Mouse (Mus musculus): ENCODE measurements around the gene Josd2. TPM values are rescaled to one million over a fixed set of nuclear protein-coding genes. Genes with fewer than 3 reads are reported as not detected.

Gene Josd2
- polyA plus RNA-seq, 1 experiment from 2014 or later, result 27.9 TPM

DNA sequence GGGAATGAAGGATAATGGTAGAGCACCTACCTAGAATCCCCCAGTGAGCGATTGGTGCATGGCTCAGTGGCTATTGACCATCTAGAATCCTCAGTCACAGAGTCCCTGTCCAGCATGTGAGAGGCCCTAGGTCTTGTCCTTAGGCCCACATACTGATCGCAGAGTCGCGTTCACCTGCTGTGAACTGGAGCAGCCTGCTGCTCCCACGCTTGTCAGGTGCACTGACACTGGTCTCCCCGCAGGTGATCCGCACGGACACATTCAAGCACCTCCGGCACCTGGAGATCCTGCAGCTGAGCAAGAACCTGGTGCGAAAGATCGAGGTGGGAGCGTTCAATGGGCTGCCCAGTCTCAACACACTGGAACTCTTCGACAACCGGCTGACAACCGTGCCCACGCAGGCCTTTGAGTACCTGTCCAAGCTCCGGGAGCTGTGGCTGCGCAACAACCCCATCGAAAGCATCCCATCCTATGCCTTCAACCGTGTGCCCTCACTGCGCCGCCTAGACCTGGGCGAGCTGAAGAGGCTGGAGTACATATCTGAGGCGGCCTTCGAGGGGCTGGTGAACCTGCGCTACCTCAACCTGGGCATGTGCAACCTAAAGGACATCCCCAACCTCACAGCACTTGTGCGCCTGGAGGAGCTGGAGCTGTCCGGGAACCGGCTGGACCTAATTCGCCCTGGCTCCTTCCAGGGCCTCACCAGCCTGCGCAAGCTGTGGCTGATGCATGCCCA lies 6.8 kb upstream of the Josd2 start:
- H3K27ac ChIP-seq (replicated peaks; ENCODE audit: low read depth, low read length), result no peak overlapping the region
- peaks cover 23% of the 10 kb centered on the region for H3K4me1 ChIP-seq (ENCODE audit: control insufficient read depth, insufficient read depth, low read length)
- DNase-seq, result no peak
- H3K4me2 ChIP-seq (ENCODE audit: low read length), result no peak overlapping the region
- WGBS, result 85% methylated on average over 31 of the region's 31 CpGs
- ATAC-seq (ENCODE audit: low FRiP score, low TSS enrichment), result no peak
- H3K9ac ChIP-seq (replicated peaks; ENCODE audit: low read length), result no peak overlapping the region
- no peak overlapping the region for H3K4me3 ChIP-seq (replicated peaks; ENCODE audit: low read depth, low read length)
- H3K36me3 ChIP-seq (ENCODE audit: control insufficient read depth, insufficient read depth, low read length), result peaks cover 84% of the 10 kb centered on the region
- no peaks in the 10 kb centered on the region for H3K9me3 ChIP-seq (ENCODE audit: control insufficient read depth, low read length)
- H3K27me3 ChIP-seq (ENCODE audit: control insufficient read depth, insufficient read depth, low read length), result no peaks in the 10 kb centered on the region

DNA sequence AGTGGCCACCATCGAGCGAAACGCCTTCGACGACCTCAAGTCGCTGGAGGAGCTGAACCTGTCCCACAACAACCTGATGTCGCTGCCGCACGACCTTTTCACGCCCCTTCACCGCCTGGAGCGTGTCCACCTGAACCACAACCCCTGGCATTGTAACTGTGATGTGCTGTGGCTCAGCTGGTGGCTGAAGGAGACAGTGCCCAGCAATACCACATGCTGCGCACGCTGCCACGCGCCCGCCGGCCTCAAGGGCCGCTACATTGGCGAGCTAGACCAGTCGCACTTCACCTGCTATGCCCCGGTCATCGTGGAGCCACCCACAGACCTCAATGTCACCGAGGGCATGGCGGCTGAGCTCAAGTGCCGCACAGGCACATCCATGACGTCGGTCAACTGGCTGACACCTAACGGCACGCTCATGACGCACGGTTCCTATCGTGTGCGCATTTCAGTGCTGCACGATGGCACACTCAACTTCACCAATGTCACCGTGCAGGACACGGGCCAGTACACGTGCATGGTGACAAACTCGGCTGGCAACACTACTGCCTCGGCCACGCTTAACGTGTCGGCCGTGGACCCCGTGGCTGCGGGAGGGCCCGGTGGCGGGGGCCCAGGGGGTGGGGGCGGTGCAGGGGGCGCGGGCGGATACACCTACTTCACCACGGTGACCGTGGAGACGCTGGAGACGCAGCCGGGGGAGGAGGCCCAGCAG lies 6.1 kb upstream of the Josd2 start:
- WGBS, result 79% methylated on average over 57 of the region's 57 CpGs
- H3K4me1 ChIP-seq (ENCODE audit: control insufficient read depth, insufficient read depth, low read length), result peaks cover 23% of the 10 kb centered on the region

DNA sequence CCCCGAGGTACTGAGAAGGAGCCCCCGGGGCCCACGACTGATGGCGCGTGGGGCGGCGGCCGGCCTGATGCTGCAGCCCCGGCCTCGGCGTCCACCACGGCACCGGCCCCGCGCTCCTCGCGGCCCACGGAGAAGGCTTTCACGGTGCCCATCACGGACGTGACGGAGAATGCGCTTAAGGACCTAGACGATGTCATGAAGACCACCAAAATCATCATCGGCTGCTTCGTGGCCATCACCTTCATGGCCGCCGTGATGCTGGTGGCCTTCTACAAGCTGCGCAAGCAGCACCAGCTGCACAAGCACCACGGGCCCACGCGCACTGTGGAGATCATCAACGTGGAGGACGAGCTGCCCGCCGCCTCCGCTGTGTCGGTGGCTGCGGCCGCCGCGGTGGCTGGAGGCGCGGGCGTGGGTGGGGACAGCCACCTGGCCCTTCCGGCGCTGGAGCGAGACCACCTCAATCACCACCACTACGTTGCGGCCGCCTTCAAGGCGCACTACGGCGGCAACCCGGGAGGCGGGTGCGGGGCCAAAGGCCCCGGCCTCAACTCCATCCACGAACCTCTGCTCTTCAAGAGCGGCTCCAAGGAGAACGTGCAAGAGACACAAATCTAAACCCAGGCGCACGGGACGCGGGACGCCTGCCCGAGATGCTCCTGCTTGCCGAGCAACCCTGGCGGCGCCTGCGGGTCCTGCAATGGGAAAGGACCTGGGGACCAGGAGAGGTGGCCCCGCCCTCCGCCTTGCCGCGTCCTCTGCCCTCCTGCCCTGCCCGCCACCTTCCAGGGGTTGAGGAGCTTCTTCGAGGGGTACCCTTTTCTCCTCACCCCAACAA lies 5.3 kb upstream of the Josd2 start:
- peaks cover 26% of the 10 kb centered on the region for H3K4me1 ChIP-seq (ENCODE audit: control insufficient read depth, insufficient read depth, low read length)
- peaks cover 72% of the 10 kb centered on the region for H3K36me3 ChIP-seq (ENCODE audit: control insufficient read depth, insufficient read depth, low read length)
- H3K27me3 ChIP-seq (ENCODE audit: control insufficient read depth, insufficient read depth, low read length), result no peaks in the 10 kb centered on the region
- H3K27ac ChIP-seq (replicated peaks; ENCODE audit: low read depth, low read length), result no peak overlapping the region
- WGBS, result 32% methylated on average over 77 of the region's 77 CpGs
- H3K4me2 ChIP-seq (ENCODE audit: low read length), result no peak overlapping the region
- no peak overlapping the region for H3K9ac ChIP-seq (replicated peaks; ENCODE audit: low read length)
- H3K9me3 ChIP-seq (ENCODE audit: control insufficient read depth, low read length), result no peaks in the 10 kb centered on the region
- no peak overlapping the region for H3K4me3 ChIP-seq (replicated peaks; ENCODE audit: low read depth, low read length)
- DNase-seq, result peak; percentile 60
- no peak for ATAC-seq (ENCODE audit: low FRiP score, low TSS enrichment)

More for the DNA sequence above, 6.1 kb upstream of the Josd2 start:
- ATAC-seq (ENCODE audit: low FRiP score, low TSS enrichment) (no peak), DNase-seq (no peak)
- Histone ChIP-seq H3K27ac (replicated peaks; ENCODE audit: low read depth, low read length) (no peak overlapping the region), H3K4me3 (replicated peaks; ENCODE audit: low read depth, low read length) (no peak overlapping the region), H3K9ac (replicated peaks; ENCODE audit: low read length) (no peak overlapping the region), H3K27me3 (ENCODE audit: control insufficient read depth, insufficient read depth, low read length) (no peaks in the 10 kb centered on the region), H3K36me3 (ENCODE audit: control insufficient read depth, insufficient read depth, low read length) (peaks cover 79% of the 10 kb centered on the region), H3K9me3 (ENCODE audit: control insufficient read depth, low read length) (no peaks in the 10 kb centered on the region), H3K4me2 (ENCODE audit: low read length) (no peak overlapping the region)

DNA sequence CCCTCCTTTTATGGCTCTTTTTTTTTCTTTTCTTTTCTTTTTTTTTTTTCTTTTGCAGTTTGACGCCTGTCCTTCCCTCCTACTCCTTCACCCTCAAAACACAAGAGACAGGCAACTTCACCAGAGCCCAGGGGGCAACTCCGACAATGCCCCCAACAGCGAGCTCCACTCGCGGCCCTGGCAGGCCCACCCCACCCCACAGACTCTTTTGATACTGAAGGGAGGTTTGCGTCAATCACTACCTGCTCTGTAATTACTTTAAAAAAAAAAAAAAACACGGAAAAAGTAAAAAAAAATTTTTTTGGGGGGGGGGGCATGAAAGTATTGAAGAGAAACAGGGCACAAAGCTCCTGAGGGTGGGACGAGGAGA lies 4.7 kb upstream of the Josd2 start:
- Histone ChIP-seq H3K36me3 (ENCODE audit: control insufficient read depth, insufficient read depth, low read length) (peaks cover 66% of the 10 kb centered on the region), H3K9me3 (ENCODE audit: control insufficient read depth, low read length) (no peaks in the 10 kb centered on the region), H3K27me3 (ENCODE audit: control insufficient read depth, insufficient read depth, low read length) (no peaks in the 10 kb centered on the region), H3K9ac (replicated peaks; ENCODE audit: low read length) (no peak overlapping the region), H3K27ac (replicated peaks; ENCODE audit: low read depth, low read length) (no peak overlapping the region), H3K4me1 (ENCODE audit: control insufficient read depth, insufficient read depth, low read length) (peaks cover 26% of the 10 kb centered on the region), H3K4me2 (ENCODE audit: low read length) (no peak overlapping the region), H3K4me3 (replicated peaks; ENCODE audit: low read depth, low read length) (no peak overlapping the region)
- DNase-seq (no peak), ATAC-seq (ENCODE audit: low FRiP score, low TSS enrichment) (no peak)
- 50% methylated on average over 8 of the region's 8 CpGs for WGBS

DNA sequence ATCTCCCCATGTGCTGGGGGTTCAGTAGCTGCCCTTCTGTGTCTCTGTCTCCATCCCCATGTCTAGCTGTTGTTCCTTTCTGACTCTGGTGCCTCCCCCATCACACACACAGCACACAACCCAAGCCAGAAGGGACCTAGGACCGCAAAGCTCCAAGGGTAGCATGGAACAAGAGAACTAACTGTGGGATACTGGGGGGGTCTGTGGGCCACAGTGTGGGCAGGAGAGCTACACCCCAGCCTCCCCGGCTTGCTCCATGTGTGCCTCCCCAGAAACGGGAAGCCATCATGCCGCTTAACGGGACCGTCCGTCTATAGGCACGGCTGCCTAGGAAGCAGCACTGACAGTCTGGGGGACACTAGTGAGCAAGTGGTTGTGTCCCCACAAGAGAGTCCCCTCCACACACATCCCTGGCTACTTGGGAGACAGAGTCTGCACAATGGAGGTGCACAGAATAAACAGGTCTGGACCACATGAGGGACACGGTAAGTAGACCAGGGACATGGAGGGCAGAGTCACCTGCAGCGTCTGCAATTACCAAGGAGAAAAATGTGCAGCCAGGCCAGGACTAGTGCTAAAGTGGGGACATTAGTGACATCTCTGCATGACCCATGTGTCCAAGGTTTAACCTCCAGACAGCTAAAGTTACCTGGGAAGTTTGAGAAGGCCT lies 4.1 kb upstream of the Josd2 start:
- H3K9ac ChIP-seq (replicated peaks; ENCODE audit: low read length), result no peak overlapping the region; the same call in 1 of the 2 replicates
- no peak overlapping the region for H3K4me3 ChIP-seq (replicated peaks; ENCODE audit: low read depth, low read length)
- ATAC-seq (ENCODE audit: low FRiP score, low TSS enrichment), result no peak
- H3K4me2 ChIP-seq (ENCODE audit: low read length), result peak overlapping the region; percentile 13; the same call in 1 of the 2 replicates
- WGBS, result 87% methylated on average over 10 of the region's 10 CpGs
- DNase-seq, result no peak
- H3K27ac ChIP-seq (replicated peaks; ENCODE audit: low read depth, low read length), result peak overlapping the region; percentile 79
- H3K36me3 ChIP-seq (ENCODE audit: control insufficient read depth, insufficient read depth, low read length), result peaks cover 59% of the 10 kb centered on the region
- H3K9me3 ChIP-seq (ENCODE audit: control insufficient read depth, low read length), result no peaks in the 10 kb centered on the region
- H3K4me1 ChIP-seq (ENCODE audit: control insufficient read depth, insufficient read depth, low read length), result peaks cover 30% of the 10 kb centered on the region
- H3K27me3 ChIP-seq (ENCODE audit: control insufficient read depth, insufficient read depth, low read length), result no peaks in the 10 kb centered on the region

DNA sequence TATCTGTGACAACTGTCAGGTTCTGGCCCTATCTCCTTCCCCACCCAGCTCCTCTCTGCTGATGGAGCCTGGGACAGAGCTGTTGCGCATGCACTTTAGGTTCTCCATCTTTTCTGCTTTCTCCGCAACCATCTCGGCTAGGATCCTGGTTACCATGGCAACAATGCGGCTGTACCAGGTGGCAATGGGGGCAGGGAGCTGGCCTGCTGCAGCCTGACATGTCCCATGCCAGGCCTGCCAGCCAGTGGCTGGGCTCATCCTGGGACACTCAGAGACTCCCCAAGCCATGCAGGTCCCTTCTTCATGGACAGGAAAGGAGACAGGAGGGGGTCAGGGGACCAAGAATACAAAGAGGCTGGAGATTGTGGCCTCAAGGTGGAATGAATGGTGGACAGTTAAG lies 3.3 kb upstream of the Josd2 start:
- H3K9ac ChIP-seq (replicated peaks; ENCODE audit: low read length), result no peak overlapping the region
- DNase-seq (peak; percentile 92), ATAC-seq (ENCODE audit: low FRiP score, low TSS enrichment) (0 out of 2 replicates have a peak, but pooled peaks have one; percentile 1)
- peaks cover 51% of the 10 kb centered on the region for H3K36me3 ChIP-seq (ENCODE audit: control insufficient read depth, insufficient read depth, low read length)
- no peak overlapping the region for H3K4me3 ChIP-seq (replicated peaks; ENCODE audit: low read depth, low read length)
- no peak overlapping the region for H3K4me2 ChIP-seq (ENCODE audit: low read length)
- peak overlapping the region; percentile 79 for H3K27ac ChIP-seq (replicated peaks; ENCODE audit: low read depth, low read length)
- WGBS, result 8% methylated on average over 4 of the region's 4 CpGs
- H3K27me3 ChIP-seq (ENCODE audit: control insufficient read depth, insufficient read depth, low read length), result no peaks in the 10 kb centered on the region
- no peaks in the 10 kb centered on the region for H3K9me3 ChIP-seq (ENCODE audit: control insufficient read depth, low read length)
- H3K4me1 ChIP-seq (ENCODE audit: control insufficient read depth, insufficient read depth, low read length), result peaks cover 38% of the 10 kb centered on the region

DNA sequence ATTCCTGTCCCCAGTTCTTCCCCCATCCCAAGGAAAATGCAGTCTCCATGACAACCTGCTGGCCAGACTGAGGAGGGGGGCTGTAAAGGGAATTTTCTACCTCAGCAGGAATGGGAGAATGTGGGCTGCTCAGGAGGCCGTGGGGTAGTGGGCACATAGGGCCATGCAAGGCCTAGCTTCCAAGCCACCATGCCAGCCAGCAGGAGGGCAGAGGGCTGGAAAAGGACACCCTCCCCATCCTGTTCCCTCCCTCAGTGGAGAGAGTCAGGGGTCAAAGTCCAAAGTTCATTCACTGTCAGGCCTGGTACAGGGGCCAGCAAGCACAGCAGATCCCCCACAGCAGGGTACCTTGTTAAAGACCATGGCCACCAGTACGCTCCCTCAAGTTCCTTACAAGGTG lies 2.7 kb upstream of the Josd2 start, which contains the start of gene Aspdh:
TSS of gene Aspdh (plus strand) at position 281 of the 400 bp plus-strand sequence.
- H3K4me2 ChIP-seq (ENCODE audit: low read length), result peak within 1 kb of the TSS; percentile 13; the same call in 1 of the 2 replicates
- no peaks in the 10 kb centered on the region for H3K27me3 ChIP-seq (ENCODE audit: control insufficient read depth, insufficient read depth, low read length)
- H3K36me3 ChIP-seq (ENCODE audit: control insufficient read depth, insufficient read depth, low read length), result peaks cover 46% of the 10 kb centered on the region
- no peaks in the 10 kb centered on the region for H3K9me3 ChIP-seq (ENCODE audit: control insufficient read depth, low read length)
- ATAC-seq (ENCODE audit: low FRiP score, low TSS enrichment), result no peak
- no peak for DNase-seq
- peak within 1 kb of the TSS; percentile 79 for H3K27ac ChIP-seq (replicated peaks; ENCODE audit: low read depth, low read length)
- H3K4me1 ChIP-seq (ENCODE audit: control insufficient read depth, insufficient read depth, low read length), result peaks cover 41% of the 10 kb centered on the region
- 30% methylated on average over 2 of the region's 2 CpGs for WGBS
- no peak within 1 kb of the TSS; the same call in 1 of the 2 replicates for H3K9ac ChIP-seq (replicated peaks; ENCODE audit: low read length)
- H3K4me3 ChIP-seq (replicated peaks; ENCODE audit: low read depth, low read length), result no peak within 1 kb of the TSS
